Mouse (Mus musculus) splenic B cell, adult 2 months (primary cell): Measurements from ENCODE around the gene Klk14.
"Not testable (repeated sequence)": the region's sequence is repeated elsewhere in the genome, so short reads cannot be mapped to it uniquely, and the experiment has no call there.

Experiments
- DNase-seq: peaks from one replicate; pipeline ENCODE4 v3.0.0-alpha.2; 2011; ENCODE audit warnings: low read depth, low spot score
- H3K27me3 ChIP-seq: 2 replicates; pipeline ENCODE4 v1.6.1; 2012; ENCODE audit warnings: mild to moderate bottlenecking, low read length, moderate library complexity, mixed read lengths; ENCODE audit not compliant: control insufficient read depth, poor library complexity, insufficient read depth, severe bottlenecking
- H3K36me3 ChIP-seq: 2 replicates; pipeline ENCODE4 v1.6.1; 2012; ENCODE audit warnings: mild to moderate bottlenecking, low read length, moderate library complexity, mixed read lengths; ENCODE audit not compliant: control insufficient read depth, poor library complexity, insufficient read depth, severe bottlenecking

Gene Klk14

DNA sequence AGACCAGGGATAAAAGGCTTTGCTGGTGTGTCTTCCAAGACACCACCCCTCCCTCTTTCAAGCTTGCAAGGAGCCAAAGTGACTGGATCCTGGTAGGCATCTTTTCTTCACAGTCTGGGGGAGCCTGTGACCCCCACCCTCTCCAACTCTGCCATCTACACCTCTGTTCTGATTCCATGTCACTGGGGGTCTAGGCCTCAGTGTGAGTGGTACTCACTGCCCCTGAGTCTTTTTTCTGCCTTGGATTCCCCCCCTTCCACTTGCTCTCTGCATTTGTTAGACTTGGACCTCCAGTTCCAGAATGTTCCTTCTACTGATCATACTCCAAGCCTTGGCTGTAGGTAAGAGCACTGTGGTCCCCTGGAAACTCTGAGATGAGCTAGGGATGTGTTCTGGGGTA is at the start of gene Klk14:
Klk14 (plus strand) TSS at position 301 of the 400 bp plus-strand sequence.
- no peak for DNase-seq

DNA sequence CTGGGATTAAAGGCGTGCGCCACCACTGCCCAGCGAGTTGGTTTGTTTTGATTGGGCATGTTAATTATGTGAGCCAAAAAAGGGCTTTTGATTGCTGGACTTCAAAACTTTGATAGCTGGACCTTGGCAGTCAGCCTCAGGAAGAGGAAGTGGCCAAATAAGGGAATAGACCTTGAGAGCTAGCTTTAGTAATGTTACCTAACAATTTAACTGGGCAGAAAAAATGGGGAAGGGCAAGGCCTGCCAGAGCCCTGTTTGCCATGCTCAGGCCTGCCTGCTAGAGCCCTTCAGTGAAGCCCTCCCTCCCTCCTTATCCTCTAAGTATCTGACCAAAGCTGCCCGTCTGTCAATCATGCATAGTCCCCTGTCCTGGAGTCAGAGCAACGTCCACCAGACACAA is 47.6 kb upstream of the Klk14 start:
- Histone ChIP-seq H3K36me3 (no peaks in the 10 kb centered on the region), H3K27me3 (no peaks in the 10 kb centered on the region)
- DNase-seq = no peak

More for the DNA sequence above, at the start of gene Klk14:
- Histone ChIP-seq H3K36me3 (no peaks in the 10 kb centered on the region), H3K27me3 (no peaks in the 10 kb centered on the region)

- Histone ChIP-seq H3K27me3 (no peaks in the 10 kb centered on the region), H3K36me3 (no peaks in the 10 kb centered on the region)
- no peak for DNase-seq
Observed at GRCm38 (mm10) chr7:43643046-43643652, 47.1 kb upstream of the Klk14 start.

DNA sequence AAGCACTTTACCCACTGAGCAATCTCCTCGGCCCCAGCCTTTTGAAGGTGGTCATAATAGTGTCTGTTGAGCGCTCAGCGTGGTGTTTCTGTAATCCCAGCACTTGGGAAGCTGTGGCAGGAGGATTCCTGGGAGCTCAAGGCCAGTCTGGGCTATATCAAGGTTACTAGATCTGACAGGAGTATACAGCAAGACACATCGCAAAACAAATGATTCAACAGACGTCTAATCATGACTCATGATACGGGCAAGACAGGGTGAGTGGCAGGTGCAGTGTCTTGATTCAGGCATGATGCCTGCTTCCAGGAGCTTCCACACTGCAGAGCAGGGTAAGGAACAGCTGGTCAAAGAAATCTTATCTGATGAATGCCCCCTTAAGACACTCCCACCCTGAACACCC is 37.5 kb upstream of the Klk14 start:
- Histone ChIP-seq H3K36me3 (no peaks in the 10 kb centered on the region), H3K27me3 (no peaks in the 10 kb centered on the region)
- no peak for DNase-seq

GRCm38 (mm10) chr7:43654519-43654918 is 35.7 kb upstream of the Klk14 start:
- no peaks in the 10 kb centered on the region for H3K36me3 ChIP-seq
- DNase-seq = no peak
- no peaks in the 10 kb centered on the region for H3K27me3 ChIP-seq

DNA sequence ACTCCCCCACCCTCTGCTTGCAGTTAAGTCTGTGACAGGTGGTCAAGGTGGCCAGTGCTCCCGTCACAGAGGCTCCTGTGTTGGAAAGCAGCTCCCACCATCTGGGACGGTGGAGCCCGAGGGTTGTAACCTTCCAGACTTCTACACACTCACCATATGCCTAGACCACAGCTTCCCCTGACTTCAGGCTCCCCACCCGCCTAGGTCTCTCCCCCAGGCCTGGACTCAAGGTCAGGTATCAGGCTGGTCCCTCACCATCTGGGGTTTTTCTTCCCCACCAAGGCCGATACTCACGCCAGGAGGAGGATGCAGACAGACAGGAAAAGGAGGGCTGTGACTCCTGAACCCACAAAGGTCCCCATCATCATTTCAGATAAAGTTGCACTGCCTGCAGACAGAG is 34.0 kb upstream of the Klk14 start:
- no peaks in the 10 kb centered on the region; the same call in 1 of the 2 replicates for H3K27me3 ChIP-seq
- no peaks in the 10 kb centered on the region for H3K36me3 ChIP-seq
- no peak for DNase-seq

DNA sequence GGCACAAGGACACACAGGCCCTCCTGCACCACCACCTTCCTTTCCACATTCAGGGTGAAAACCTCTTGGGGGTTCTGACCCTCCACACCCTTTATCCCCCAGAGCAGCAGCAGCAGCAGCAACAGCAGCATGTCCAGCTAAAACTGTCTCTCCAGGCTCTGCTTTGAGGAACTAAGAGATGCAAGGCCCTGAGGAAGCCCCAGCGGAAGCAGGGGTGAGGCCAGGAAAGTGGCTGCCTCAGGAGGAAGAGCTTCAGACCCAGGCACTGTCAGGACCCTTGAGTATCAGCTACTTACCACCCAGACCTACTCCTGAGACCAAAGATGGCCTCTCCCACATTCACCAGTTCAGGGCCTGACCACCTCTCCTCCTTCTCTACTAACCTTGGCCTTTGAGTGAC is 30.2 kb upstream of the Klk14 start, which contains the start of gene Siglece:
Siglece (minus strand) TSS at position 160 of the 400 bp plus-strand sequence.
- H3K36me3 ChIP-seq = no peaks in the 10 kb centered on the region
- DNase-seq = no peak
- no peaks in the 10 kb centered on the region; the same call in 1 of the 2 replicates for H3K27me3 ChIP-seq

DNA sequence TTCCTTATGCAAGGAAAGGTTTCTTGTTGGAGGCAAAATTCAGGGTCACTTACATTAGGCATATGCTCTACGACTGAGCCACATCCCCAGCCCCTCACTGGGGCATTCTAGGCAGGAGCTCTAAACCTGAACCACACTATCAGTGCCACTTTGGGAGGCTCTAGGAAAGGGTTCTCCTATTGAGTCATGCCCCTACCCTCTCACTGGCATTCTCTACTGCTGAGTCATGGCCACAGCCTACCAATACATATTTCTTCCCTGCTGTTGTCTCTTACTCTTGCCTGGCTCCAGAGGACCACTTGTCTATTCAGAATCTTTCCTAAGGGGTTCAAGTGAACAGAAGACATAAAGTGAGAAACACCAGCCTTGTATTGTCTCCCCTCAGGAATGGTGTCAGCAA is 27.4 kb upstream of the Klk14 start:
- DNase-seq = no peak
- H3K27me3 ChIP-seq = no peaks in the 10 kb centered on the region; the same call in 1 of the 2 replicates
- no peaks in the 10 kb centered on the region for H3K36me3 ChIP-seq

GRCm38 (mm10) chr7:43667221-43667620 is 23.0 kb upstream of the Klk14 start:
- not testable (repeated sequence) for H3K36me3 ChIP-seq, DNase-seq

GRCm38 (mm10) chr7:43668582-43668981 is 21.6 kb upstream of the Klk14 start:
- DNase-seq = peak; percentile 62
- Histone ChIP-seq H3K27me3 (no peaks in the 10 kb centered on the region), H3K36me3 (no peaks in the 10 kb centered on the region)

More at GRCm38 (mm10) chr7:43667221-43667620, 23.0 kb upstream of the Klk14 start:
- not testable (repeated sequence) for H3K27me3 ChIP-seq

DNA sequence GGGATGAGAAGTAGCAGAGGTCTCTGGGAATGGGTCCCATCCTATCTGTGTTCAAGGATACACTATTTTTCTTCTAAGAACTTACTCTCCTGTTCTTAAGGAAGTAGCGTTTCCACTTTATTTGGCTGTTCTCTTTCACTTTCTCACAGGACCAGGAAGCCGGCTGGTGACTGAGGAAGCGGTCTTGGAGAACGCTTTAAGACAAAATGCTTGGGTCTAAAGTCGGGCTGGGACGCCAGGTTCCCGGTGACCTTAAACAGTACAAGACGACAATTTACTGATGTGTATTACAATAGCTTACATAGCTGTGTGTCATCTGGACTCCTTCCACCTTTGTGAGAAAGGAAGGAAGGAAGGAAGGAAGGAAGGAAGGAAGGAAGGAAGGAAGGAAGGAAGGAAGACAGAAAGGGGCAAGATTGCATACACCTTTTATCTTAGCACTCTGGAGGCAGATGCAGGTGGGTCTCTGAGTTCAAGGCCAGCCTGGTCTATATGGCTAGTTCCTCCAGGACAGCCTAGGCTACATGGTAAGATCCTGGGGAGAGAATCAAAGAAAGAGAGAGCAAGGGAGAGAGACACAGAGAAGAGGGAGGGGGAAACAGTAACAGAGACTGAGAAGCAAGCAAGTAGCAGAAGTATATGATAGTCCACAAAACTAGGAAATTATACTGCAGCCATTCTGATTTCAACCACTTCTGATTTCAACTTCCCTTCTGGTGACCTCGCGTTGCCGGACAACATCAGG is 19.0 kb upstream of the Klk14 start:
- DNase-seq = no peak
- Histone ChIP-seq H3K36me3 (peaks cover 1% of the 10 kb centered on the region; the same call in 1 of the 2 replicates), H3K27me3 (no peaks in the 10 kb centered on the region)

GRCm38 (mm10) chr7:43671809-43672580 is 18.2 kb upstream of the Klk14 start, which contains the start of gene Ctu1:
Gene Ctu1 (plus strand): TSS chr7:43672016.
- DNase-seq = peak; percentile 92
- Histone ChIP-seq H3K27me3 (no peaks in the 10 kb centered on the region), H3K36me3 (peaks cover 4% of the 10 kb centered on the region; the same call in 1 of the 2 replicates)

DNA sequence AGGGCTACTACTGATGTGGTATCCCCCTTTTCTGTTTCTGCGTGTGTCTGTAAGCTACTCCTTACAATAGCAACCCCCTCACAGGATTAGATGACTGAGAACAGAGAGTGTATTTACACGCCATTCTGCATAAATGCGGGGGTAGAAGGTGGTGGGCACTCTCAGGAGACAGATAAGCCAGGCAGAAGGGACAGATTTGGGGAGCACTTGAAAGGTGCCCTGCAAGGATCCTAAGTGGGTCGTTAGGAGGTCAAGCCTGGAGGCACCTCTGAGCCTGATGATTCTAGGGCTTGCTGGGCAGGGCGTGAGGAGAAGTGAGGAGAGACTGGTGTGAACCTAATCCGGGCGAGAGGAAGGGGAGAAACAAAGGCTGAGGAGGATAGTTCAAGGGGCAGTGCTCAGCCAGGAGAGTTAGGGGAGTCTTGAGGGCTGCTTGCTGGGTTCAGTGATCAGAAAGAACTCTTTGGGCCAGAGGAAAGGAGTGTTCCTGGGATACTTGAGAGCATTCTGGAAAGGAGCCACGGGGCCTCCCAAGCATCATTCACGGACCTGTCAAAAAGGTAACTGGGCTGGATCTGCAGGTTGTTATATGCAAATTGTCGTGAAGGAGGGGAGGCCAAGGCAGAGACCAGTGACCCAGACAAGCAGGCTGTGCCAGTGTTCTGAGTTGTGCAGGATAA is 17.5 kb upstream of the Klk14 start:
- DNase-seq = no peak
- Histone ChIP-seq H3K27me3 (no peaks in the 10 kb centered on the region), H3K36me3 (peaks cover 8% of the 10 kb centered on the region; the same call in 1 of the 2 replicates)

GRCm38 (mm10) chr7:43675091-43675490 is 15.1 kb upstream of the Klk14 start:
- no peaks in the 10 kb centered on the region for H3K27me3 ChIP-seq
- H3K36me3 ChIP-seq = peaks cover 10% of the 10 kb centered on the region; the same call in 1 of the 2 replicates
- DNase-seq = no peak
